Mouse (Mus musculus) small intestine, adult 2 months (tissue): Measurements from ENCODE around the gene Ppil2.

ENCODE experiments used
- CTCF ChIP-seq: fragments of 200-500 bp; IDR thresholded peaks from 2 replicates; pipeline ENCODE4 v1.5.1; 2012; ENCODE audit warnings: low read depth, mild to moderate bottlenecking, control low read depth, inconsistent platforms, low read length, moderate library complexity, mixed read lengths; ENCODE audit not compliant: insufficient replicate concordance, insufficient read length; ENCODE audit errors: extremely low read depth
- POLR2A ChIP-seq: fragments of 200-500 bp; IDR thresholded peaks from 2 replicates; pipeline ENCODE4 v1.6.1; 2012; ENCODE audit warnings: low read depth, mild to moderate bottlenecking, control low read depth, inconsistent platforms, low read length, moderate library complexity

GRCm38 (mm10) chr16:17148084-17148483 lies 37.0 kb upstream of the Ppil2 start:
- no peak for TF ChIP-seq CTCF
- no peak for TF ChIP-seq POLR2A
